Mouse (Mus musculus) liver, adult 2 months (tissue): ENCODE data around the gene Kcnb1. TPM values are rescaled to one million over a fixed set of nuclear protein-coding genes. Genes with fewer than 3 reads are reported as not detected.

ENCODE experiments used
- DNase-seq: peaks from one replicate; pipeline ENCODE4 v3.0.0-alpha.2; 2011; ENCODE audit warnings: low read depth, low spot score; ENCODE audit errors: extremely low read depth
- H3K27ac ChIP-seq: fragments of 200-500 bp; replicated peaks from 2 replicates; pipeline ENCODE4 v1.5.1; 2012; ENCODE audit warnings: low read depth, mild to moderate bottlenecking, control low read depth, inconsistent platforms, low read length; ENCODE audit not compliant: insufficient read depth
- H3K27me3 ChIP-seq: fragments of 200-500 bp; 2 replicates; pipeline ENCODE4 v1.6.1; 2012; ENCODE audit warnings: mild to moderate bottlenecking, moderate library complexity, low read length, inconsistent platforms; ENCODE audit not compliant: control insufficient read depth, insufficient read depth
- H3K36me3 ChIP-seq: fragments of 200-500 bp; 2 replicates; pipeline ENCODE4 v1.6.1; 2012; ENCODE audit warnings: low read length, inconsistent platforms; ENCODE audit not compliant: control insufficient read depth, insufficient read depth
- H3K4me1 ChIP-seq: fragments of 200-500 bp; 2 replicates; pipeline ENCODE4 v1.6.1; 2011; ENCODE audit warnings: low read length; ENCODE audit not compliant: control insufficient read depth, insufficient read depth
- H3K4me3 ChIP-seq: fragments of 200-500 bp; 2 replicates; pipeline ENCODE4 v1.5.1; 2011; ENCODE audit warnings: low read depth, mild to moderate bottlenecking, control low read depth, low read length, moderate library complexity; ENCODE audit not compliant: insufficient read depth
- H3K79me2 ChIP-seq: fragments of 200-500 bp; 2 replicates; pipeline ENCODE4 v1.6.1; 2012; ENCODE audit warnings: inconsistent platforms, mild to moderate bottlenecking, low read length, moderate library complexity; ENCODE audit not compliant: control insufficient read depth, insufficient read depth
- H3K9ac ChIP-seq: fragments of 200-500 bp; 2 replicates; pipeline ENCODE4 v1.6.1; 2012; ENCODE audit warnings: low read depth, mild to moderate bottlenecking, control low read depth, inconsistent platforms, low read length
- CTCF ChIP-seq: fragments of 200-500 bp; IDR thresholded peaks from 2 replicates; pipeline ENCODE4 v1.5.1; 2011; ENCODE audit warnings: low read depth, low read length, control low read depth
- POLR2A ChIP-seq: fragments of 200-500 bp; IDR thresholded peaks from 2 replicates; pipeline ENCODE4 v1.6.1; 2011; ENCODE audit warnings: low read length, control low read depth; ENCODE audit not compliant: insufficient read depth; ENCODE audit errors: extremely low read depth
- WGBS: fragments of 180-500 bp; shearing (Covaris S2); methylation state at CpG from one replicate; pipeline ENCODE4 v1.1.7; 2018; 5-methylcytosine and 5-hydroxymethylcytosine counted together
- polyA plus RNA-seq: library from polyadenylated mRNA; depleted of rRNA; stranded (reverse); fragments of >200 nt; gene quantifications from 2 replicates; pipeline ENCODE4 v1.2.3, GENCODE M21; 2012
- total RNA-seq: library from RNA; depleted of rRNA; stranded (reverse); fragments of >200 nt; gene quantifications from 2 replicates; pipeline ENCODE4 v1.2.3, GENCODE M21; 2014

Gene Kcnb1
- total and polyA plus RNA-seq, 2 experiments, result 0.32 to 0.83 TPM

GRCm38 (mm10) chr2:167056942-167057323, 133.0 kb downstream of the Kcnb1 start:
- H3K4me1 ChIP-seq, result peaks cover 18% of the 10 kb centered on the region
- H3K27ac ChIP-seq, result no peak overlapping the region
- TF ChIP-seq POLR2A, result no peak
- no peak for TF ChIP-seq CTCF
- H3K9ac ChIP-seq, result no peak overlapping the region
- no peaks in the 10 kb centered on the region for H3K27me3 ChIP-seq
- H3K79me2 ChIP-seq, result peaks cover 23% of the 10 kb centered on the region; the same call in 1 of the 2 replicates
- H3K4me3 ChIP-seq, result no peak overlapping the region
- peaks cover 33% of the 10 kb centered on the region for H3K36me3 ChIP-seq
- 58% methylated on average over 5 of the region's 5 CpGs for WGBS
- DNase-seq, result no peak

DNA sequence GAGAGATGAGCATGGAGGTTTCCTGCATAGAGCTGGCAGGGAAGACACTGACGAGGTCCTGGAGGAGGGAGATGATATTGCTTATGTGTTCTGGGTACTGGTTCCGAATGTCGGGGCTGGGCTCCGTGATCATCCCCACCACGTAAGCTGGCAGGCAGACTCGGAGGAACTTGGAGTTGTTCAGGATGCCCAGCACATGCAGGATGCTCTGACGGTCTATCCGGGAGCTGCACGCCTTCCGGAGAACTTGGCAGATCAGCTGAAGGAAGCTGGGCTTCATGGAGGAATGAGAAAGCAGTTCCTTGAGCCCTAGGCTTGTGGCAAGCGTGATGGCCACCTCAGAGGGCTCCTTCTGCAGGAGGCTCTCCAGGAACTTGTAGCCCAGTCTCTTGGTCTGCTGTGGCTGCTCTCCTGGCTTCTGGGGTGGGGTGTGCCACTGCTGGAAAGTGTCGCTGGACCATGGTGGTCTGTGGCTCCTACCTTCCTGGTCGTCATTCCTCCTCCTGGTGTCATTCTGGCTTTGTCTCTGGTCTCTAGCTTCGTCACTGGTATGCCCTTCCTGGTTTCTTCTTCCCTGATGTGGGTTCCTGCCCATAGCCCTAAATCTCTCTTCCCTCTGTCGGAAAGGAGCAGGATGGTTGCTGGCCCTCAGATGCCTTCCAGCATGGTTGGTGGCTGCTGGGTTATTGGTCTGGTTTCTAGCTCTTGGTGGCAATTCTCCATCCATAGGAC, 133.6 kb downstream of the Kcnb1 start:
- Histone ChIP-seq H3K4me3 (no peak overlapping the region), H3K36me3 (peaks cover 37% of the 10 kb centered on the region), H3K9ac (no peak overlapping the region), H3K79me2 (peaks cover 18% of the 10 kb centered on the region; the same call in 1 of the 2 replicates), H3K4me1 (peaks cover 14% of the 10 kb centered on the region), H3K27ac (no peak overlapping the region), H3K27me3 (no peaks in the 10 kb centered on the region)
- DNase-seq, result no peak
- WGBS, result 81% methylated on average over 15 of the region's 15 CpGs
- TF ChIP-seq POLR2A (no peak), CTCF (no peak)

DNA sequence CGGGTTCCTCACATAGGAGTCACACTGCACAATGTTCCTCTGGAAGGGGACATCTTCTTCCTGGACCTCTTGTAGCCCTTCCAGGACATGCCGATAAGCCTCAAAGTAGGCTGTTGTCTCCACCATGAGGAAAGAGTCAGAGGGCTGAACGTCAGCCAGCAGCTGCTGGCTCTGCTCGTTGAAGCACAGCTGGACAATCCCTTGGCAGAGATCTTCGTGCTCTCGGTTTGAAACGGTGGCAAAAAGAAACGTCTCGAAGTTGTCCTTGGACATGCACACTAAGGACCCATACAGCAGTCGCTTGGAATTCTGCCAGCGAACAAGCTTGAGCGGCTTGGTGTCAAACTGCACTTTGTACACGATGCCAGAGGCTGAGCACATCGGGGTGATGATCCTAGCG, 134.6 kb downstream of the Kcnb1 start:
- no peak overlapping the region for H3K9ac ChIP-seq
- H3K4me3 ChIP-seq, result no peak overlapping the region
- no peak overlapping the region; the same call in 1 of the 2 replicates for H3K27ac ChIP-seq
- peaks cover 40% of the 10 kb centered on the region for H3K36me3 ChIP-seq
- TF ChIP-seq POLR2A (no peak), CTCF (no peak)
- H3K79me2 ChIP-seq, result peaks cover 21% of the 10 kb centered on the region; the same call in 1 of the 2 replicates
- H3K4me1 ChIP-seq, result peaks cover 7% of the 10 kb centered on the region
- WGBS, result 61% methylated on average over 15 of the region's 15 CpGs
- peak; percentile 24 for DNase-seq
- H3K27me3 ChIP-seq, result no peaks in the 10 kb centered on the region

DNA sequence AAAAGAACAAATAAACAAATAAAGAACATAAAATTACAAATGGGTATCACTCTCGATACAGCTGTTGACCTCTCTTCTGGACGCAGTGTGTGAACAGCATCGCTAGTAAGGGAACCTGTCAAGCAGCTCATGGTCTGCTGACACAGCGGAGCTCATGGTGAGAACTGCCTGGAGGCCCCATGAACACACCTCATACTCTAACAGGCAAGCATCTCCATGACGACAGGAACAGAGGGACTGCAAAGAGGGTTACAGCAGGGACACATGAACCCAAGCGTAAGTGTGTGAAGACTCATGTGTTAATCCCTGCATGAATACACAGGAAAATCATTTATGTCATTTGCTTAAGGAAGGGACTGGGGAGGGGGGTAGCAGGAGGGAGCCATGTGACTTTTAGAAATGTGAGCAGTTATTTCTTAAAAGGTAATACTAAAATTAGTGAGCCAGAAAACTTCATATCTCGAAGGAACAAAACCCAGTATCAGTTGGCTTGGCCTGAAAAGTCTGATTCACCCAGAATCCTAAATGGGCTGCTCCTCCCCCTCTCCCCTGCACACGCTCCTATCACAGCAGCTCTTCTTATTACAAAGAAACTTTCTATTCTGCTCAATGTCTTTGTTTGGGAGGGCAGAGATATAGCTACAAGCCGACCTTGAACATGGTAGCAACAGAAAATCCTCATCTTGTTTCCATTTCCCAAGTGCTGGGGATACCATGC, 136.7 kb downstream of the Kcnb1 start:
- Histone ChIP-seq H3K79me2 (peaks cover 21% of the 10 kb centered on the region; the same call in 1 of the 2 replicates), H3K4me3 (no peak overlapping the region), H3K27me3 (no peaks in the 10 kb centered on the region), H3K9ac (no peak overlapping the region), H3K4me1 (peaks cover 2% of the 10 kb centered on the region), H3K27ac (no peak overlapping the region), H3K36me3 (peaks cover 48% of the 10 kb centered on the region)
- no peak for DNase-seq
- 79% methylated on average over 9 of the region's 9 CpGs for WGBS
- TF ChIP-seq POLR2A (no peak), CTCF (no peak)

DNA sequence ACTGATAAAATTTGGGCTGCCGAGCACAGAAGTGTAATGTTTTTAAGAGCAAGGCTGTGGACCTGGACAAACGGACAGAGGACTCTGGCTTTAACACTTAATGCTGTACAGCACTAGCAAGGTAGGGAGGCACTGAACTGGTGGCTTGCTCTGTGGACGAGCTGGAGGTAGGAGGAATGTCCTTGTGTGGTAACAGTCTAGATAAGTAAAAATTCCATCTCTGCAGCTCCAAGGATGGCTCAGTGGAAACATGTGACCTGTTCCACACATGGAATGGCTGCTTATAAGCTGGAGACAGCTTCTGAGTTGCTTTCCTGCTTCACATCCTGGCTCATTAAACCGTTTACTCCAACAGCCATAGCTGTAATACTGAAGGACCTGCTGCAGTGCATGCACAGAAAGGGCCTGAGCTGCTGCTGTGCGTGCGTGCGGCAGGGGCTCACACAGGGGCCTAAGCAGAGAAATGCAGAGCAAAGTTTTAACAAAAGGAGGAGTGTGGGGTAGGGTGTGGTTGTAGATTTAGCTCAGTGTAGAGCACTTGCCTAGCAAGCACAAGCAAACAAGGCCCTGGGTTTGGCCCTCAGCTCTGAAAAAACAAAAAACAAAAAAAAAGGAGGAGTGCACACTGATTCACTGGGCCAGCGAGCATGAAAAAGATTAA, 141.1 kb downstream of the Kcnb1 start:
- Histone ChIP-seq H3K27ac (no peak overlapping the region), H3K27me3 (no peaks in the 10 kb centered on the region), H3K4me3 (no peak overlapping the region), H3K9ac (no peak overlapping the region), H3K4me1 (no peaks in the 10 kb centered on the region; the same call in 1 of the 2 replicates), H3K36me3 (peaks cover 56% of the 10 kb centered on the region), H3K79me2 (peaks cover 7% of the 10 kb centered on the region; the same call in 1 of the 2 replicates)
- DNase-seq, result no peak
- no peak for TF ChIP-seq POLR2A
- no peak for TF ChIP-seq CTCF
- 92% methylated on average over 8 of the region's 8 CpGs for WGBS
